Mouse (Mus musculus): ENCODE data around the gene C77080. TPM values are rescaled to one million over a fixed set of nuclear protein-coding genes. Genes with fewer than 3 reads are reported as not detected.

C77080 gene
- polyA plus RNA-seq (2017; shearing (Covaris generic)) = 0.20 TPM

GRCm38 (mm10) chr4:129261196-129261595 lies at the start of gene C77080:
C77080 (minus strand) TSS chr4:129261404.

GRCm38 (mm10) chr4:129287472-129287981 lies 26.3 kb upstream of the C77080 start, which contains the start of gene Sync:
Sync (plus strand) TSS chr4:129287617.

GRCm38 (mm10) chr4:129189542-129190519 lies 71.4 kb downstream of the C77080 start, which contains the start of the genes S100pbp and Yars:
S100pbp (minus strand) TSS chr4:129189727.
Yars (plus strand) TSS chr4:129189760.

Other genes with a start within 250 kb of the C77080 start
- gene Rnf19b, start 203.1 kb downstream of the C77080 start, polyA plus RNA-seq (2017; shearing (Covaris generic)) = 118 TPM
- not detected for gene Tmem54, start 155.9 kb downstream of the C77080 start, polyA plus RNA-seq (2017; shearing (Covaris generic))
- gene Hpca, start 139.4 kb downstream of the C77080 start, polyA plus RNA-seq (2017; shearing (Covaris generic)) = not detected
- 0.27 TPM for gene Fndc5, start 124.4 kb downstream of the C77080 start, polyA plus RNA-seq (2017; shearing (Covaris generic))
- gene S100pbp, start 71.7 kb downstream of the C77080 start, polyA plus RNA-seq (2017; shearing (Covaris generic)) = 18.0 TPM
- gene Yars, start 71.6 kb downstream of the C77080 start, polyA plus RNA-seq (2017; shearing (Covaris generic)) = 31.4 TPM
- gene Sync, start 26.2 kb upstream of the C77080 start, polyA plus RNA-seq (2017; shearing (Covaris generic)) = 0.22 TPM
- gene Rbbp4, start 74.0 kb upstream of the C77080 start, polyA plus RNA-seq (2017; shearing (Covaris generic)) = 255 TPM
- gene Zbtb8os, start 74.3 kb upstream of the C77080 start, polyA plus RNA-seq (2017; shearing (Covaris generic)) = 29.9 TPM
- gene Zbtb8a, start 116.7 kb upstream of the C77080 start, polyA plus RNA-seq (2017; shearing (Covaris generic)) = 4.0 TPM
- not detected for gene Zbtb8b, start 179.4 kb upstream of the C77080 start, polyA plus RNA-seq (2017; shearing (Covaris generic))
- 83.6 TPM for gene Bsdc1, start 200.2 kb upstream of the C77080 start, polyA plus RNA-seq (2017; shearing (Covaris generic))
- not detected for gene Tssk3, start 229.6 kb upstream of the C77080 start, polyA plus RNA-seq (2017; shearing (Covaris generic))
- gene Fam229a, start 229.8 kb upstream of the C77080 start, polyA plus RNA-seq (2017; shearing (Covaris generic)) = not detected